Mouse (Mus musculus) right cerebral cortex, postnatal 14 days (tissue): Measurements from ENCODE around the gene Dpp6.

Experiments used
- DNase-seq: peaks from one replicate; pipeline ENCODE4 v3.0.0; 2022

Gene Dpp6

DNA sequence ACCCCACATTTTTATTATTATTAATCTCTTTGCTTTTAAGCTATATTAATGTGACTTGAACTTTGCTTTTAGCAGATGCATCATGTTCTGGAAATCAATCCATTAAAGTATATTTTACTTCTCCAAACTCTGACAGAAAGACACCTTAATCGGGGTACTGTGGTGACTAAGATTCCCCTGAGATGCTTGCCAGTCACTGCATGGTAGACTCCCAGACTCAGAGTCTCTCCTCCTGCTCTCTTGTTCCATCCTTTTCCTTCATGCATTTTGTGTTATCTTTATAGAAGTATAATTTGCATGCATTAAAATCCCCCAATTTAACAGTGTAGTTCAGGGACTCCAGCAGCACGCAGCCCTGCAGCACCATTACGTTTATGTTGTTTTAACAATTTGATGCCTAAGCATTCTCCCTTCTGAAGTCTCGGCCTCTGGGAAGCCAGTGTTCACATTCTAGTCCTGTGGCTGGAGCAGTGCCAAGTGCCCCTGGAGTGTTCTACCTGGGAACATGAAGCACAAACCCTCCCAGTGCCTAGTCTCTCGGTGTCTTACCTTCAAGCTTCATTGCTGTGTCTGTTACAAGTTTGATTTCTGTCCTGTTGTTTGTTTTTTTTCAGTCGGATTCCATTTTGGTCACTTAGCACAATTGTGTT is 153.1 kb downstream of the Dpp6 start:
- no peak for DNase-seq

DNA sequence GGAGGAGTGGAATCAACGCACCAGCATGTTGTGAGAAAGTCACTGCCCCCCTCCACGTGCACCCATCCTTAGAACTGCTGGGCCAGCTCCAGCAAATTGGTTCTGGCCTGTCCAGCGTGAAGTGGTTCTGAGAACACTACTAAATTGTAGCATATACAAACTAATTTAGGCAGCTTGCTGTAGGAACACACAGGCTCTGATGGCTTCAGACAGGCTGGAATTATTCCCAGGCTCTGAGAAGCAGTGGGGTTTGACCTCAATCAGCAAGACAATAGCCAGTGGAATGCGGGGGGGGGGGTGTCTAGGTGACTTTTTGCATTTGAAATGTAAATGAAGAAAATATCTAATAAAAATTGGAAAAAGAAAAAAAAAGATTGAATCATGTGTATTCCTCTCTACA is 156.2 kb downstream of the Dpp6 start:
- DNase-seq = no peak

DNA sequence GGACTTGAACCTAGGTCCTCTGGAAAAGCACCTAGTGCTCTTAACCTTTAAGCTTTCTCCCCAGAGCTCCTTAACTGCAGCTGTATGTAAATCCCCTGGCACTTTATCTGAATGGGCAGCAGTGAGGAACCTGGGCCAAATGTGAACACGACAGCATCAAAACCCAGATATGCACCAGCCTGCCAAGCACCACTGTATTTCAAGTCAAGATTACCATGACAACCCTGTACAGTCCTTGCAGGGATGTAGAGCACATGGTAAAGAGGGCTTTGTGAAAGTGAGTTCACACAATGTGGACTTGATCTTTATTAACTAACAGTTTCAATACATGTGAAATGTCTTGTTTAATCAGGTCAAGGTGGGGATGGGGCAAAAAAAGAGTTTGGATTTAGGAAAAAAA is 162.3 kb downstream of the Dpp6 start:
- no peak for DNase-seq

DNA sequence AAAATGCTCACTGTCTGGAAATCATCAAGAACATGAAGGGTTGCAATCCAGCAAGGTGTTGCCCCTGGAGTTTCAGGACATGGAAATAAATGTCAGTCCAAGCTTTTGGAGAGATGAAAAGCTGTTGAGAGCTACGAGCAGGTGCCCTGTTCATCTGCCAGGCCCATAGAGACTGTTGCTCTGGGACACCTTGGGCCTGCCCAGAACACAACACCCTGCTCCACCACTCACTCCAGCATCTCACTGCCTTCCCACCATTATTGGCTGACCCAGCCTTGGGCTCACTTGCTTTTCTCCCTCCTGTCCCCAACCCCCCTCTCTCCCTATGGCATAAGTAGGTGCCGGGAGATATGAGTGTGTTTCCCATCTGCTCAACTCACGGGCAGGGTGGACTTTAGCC is 162.8 kb downstream of the Dpp6 start:
- DNase-seq = no peak

DNA sequence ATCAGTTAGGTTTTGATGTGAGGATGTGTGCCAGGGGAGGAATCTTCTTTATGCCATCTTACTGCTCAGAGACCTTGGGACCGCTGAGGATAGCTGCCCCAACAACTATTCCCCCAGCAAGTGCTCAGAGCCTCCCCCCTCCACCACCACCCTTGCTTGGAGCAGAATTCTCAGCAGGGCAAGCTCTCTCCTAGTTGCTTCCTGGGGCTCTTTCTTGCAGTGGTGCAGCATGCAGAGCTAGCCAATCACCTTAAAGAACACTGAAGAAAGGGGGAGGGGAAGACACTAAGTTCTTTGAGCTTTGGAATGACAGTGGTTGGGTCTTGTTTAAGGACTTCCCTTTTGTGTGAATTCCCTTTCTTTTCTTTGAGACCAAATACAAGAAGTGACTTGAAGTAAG is 168.1 kb downstream of the Dpp6 start:
- no peak for DNase-seq

DNA sequence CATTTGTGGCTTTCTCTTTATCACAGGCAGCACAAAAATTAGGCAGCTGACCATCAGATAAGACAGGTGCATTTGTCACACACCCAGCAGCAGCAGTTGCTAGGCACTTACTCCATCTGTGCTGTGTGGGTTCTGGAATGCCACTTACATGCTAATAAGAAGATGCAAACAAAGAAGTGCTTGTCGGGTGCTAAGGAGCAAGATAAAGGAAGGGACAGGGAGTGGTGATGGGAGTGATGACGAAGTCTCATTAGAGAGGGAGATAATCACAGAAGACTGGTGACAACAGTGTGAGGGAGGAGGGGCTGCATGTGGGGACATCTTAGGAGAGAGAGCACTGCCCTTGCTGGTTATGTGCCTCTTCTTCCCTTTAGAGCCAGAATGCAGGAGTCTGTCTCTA is 174.6 kb downstream of the Dpp6 start:
- DNase-seq = no peak

DNA sequence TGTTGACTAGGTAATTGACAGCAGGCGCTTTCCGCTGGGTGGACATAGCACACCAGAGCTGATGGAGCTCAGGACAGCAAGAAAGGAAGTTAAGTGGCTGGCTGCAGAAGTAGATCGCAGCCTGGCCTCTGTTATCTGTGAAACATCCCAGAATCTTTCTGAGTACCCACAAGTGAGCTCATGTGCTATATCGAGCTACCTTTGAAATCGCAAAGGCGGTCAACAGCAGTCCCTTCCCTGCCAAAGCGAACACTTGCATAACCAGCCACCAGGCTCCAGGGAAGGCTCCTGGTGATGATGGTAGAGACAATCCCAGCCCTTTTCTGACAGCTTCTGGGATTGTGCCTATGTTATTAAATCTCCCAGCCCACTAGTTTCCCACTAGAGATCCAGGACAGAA is 186.5 kb downstream of the Dpp6 start:
- no peak for DNase-seq

DNA sequence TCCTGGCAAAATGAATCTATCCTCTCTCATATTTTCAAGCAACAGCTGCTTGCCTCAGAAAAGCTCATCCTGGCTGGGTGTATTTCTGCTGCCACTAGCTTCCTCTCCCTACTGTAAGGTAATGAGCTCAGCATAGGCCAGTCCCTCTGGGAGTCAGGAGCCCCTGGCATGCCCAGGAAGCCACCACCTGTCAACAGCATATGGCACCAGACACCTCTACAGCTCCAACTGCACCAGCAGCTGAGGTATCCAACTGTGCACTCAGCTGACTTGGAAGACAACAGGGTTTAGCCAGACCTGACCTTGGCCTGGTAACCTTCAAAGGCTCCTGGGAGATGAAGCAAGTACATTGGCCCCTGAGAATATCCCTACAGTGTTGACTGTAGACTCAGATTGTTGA is 192.2 kb downstream of the Dpp6 start:
- no peak for DNase-seq

DNA sequence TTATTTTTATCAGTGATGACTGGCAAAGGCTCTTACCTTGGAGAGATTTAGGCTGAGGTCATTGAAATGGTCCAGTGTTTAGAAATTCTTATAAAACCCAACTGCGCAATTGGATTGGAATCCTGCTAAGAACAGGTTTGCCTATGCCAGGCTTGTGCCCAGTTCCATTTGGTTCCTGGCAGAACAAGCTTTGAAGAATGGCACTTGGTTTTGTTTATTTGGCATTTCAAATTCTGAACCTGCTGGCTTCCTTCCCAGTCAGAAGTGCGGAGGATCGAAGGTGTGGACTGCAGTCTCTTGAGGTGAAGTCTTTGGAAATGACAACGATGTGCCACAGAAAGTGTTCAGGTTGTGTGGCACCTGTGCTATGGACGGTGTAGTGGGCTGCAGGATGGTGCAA is 193.6 kb downstream of the Dpp6 start:
- DNase-seq = no peak

DNA sequence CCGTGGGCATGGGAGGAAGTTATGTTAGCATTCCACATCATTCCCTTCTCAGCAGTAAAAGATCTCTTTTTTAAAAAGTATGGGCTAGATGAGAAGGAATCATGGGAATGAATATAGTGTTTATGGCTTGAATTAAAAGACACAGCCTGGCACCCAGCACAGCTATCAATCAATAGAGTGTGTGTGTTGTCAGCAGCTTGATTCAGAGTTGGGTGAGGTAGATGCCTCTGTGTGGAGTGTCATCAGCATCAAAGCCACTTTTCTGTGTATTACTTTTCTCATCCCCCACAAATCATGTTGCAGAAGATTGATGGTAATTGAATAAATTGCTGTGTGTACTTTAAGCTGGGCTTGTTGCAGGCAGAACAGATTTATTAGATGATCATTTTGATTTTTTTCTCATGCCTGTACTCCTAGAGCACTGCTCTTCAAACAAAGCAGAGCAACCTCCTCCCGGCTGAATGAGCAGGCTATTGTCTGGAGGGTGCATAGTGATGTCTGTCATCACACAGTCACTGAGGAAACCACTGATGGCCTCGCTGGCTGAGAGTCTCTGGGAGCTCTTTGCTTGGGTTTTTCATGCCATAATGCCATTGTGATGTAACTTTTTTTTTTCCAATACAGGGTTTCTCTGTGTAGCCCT is 201.4 kb downstream of the Dpp6 start:
- DNase-seq = no peak

DNA sequence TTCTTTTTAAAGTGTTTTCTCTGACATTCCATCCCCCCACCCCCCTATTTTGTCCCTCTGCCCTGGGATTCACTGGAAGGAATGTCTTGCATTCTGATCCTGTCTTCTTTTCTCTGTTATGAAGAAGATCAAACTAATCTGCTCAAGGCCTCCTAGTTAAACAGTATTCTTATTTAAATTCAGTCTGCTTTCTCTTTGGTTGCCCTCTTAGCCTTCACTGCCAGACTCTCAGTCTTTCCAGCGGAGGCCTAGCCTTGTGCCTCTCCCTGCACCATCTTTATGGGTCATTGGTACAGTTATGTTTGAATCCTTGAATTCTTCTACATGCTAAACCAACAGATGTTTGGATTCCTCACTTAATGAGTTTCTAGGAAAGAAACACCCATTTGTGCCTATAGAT is 211.6 kb downstream of the Dpp6 start:
- no peak for DNase-seq

DNA sequence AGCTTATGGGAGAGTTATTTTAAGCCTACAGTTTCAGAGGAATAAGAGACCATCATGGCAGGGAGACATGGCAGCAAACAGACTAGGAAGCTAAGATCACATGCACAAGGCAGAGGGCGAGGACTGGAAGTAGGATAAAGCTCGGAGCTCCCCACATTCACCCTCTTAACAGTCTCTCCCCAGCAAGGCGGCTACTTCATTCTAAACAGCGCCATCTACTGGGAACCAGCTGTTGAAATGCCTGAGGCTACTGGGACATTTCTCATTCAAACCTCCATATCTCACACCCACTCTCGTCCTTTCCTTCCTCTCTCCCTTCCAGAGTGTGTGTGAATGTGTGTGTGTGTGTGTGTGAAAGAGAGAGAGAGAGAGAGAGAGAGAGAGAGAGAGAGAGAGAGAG is 212.8 kb downstream of the Dpp6 start:
- DNase-seq = no peak

DNA sequence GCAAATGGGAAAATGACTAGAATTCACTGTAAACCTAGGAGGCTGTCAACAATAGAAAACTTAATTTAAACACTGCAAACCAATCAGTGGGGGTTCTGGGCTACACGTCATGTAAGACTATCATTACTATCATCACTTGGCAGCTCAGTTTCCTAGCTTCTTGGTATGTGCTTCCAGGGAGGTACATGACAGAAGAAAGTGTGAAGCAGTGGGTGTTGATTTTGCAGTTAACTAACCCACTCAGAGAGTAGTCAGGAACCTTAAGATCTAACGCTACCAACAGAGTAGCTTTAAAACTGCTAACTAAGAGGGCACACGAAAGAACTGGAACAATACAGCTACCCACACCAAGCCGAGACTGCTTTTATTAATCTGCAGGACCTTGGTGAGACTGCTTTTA is 217.9 kb downstream of the Dpp6 start:
- no peak for DNase-seq

DNA sequence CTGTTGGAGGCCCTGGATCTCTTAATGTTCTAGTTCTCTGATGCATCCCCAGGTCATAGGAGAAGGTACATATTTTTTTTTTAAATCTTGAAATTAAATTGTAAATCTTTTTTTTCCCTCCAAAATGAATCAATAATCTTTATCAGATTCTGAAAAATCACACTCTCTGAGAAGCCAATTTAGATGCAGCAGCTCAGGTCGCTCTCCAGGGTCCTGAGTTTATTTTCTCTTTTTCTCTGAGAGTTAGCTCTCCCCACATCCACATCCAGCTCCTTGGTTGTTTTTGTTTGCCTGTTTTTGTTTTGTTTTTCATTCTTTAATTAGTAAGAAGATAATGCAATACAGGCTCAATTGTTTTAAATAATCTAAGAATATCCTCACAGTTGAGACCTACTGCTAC is 218.3 kb downstream of the Dpp6 start:
- DNase-seq = no peak

DNA sequence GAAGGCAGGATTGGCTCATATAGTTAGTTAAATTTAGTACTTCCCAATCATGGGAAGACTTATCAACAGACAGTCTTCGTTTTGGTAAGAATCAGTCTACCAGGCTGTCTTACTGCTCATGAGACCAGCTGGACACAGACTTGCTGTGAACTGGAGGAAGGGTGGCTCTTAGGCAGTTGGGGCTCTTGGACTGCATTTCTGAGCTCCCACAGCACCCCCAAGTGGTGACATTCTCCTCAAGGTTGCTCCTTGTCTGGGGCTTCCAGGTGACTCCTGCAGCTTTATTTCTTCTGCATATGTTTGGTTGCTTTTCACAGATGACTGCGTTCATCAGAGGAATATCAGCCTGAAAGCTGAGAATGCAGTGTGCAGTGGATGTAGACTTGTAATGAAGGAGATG is 218.9 kb downstream of the Dpp6 start:
- peak; percentile 53 for DNase-seq

DNA sequence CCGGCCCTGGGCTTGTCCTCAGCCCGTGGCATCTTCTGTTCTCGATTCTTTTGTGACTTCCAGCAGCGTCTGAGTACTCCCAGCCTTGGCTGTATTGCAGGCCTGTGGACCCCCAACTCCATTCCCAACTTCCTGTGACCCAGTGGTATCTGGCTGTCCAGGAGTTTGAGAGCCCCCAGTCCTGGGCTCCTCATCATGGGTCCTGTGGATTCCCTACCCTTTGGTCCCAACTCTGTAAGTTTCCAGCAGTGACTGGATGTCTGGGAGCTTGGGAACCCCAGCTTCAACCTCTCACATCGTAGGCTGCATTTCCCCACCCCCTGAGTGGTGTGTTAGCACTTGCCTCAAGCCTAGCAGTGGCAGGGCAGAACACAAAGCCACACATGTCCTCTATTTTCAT is 220.8 kb downstream of the Dpp6 start:
- no peak for DNase-seq

DNA sequence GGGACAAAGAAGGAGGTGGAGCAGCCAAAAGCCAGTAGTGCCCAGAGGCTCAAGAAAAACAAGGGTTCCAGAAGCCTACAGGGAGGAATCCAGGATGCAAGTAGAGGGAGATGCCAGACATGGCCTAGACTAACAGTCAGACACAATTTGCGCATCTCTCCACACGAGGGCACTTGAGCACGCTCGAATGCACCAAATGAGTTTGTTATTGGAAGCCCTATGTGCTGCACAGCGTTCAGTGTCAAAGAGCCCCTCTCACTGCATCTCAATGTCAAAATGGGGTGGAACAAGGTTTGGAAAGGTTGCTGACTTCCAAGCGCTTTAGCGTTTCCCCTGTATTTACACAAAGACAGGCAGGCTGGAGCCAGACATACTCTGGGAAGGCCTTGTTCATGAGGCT is 231.2 kb downstream of the Dpp6 start:
- peak; percentile 71 for DNase-seq

DNA sequence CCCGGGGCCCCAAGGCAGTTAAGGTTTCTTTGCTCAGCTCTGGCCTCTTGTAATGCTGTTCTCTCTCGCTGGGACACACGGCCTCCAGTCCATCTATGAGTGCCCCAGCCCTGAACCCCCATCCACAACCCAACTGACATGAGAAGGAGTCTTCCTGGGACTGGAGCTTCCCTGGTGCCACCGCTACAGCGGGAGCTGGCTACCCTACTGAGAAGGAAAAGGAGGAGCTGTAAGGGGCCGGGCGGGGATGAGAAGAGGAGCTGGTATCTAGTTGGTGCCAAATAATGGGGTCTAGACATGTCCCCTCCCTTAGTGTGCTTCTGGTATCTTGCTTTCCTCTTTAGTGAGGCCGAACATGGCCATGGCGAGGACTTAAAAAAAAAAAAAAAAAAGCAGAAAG is 231.9 kb downstream of the Dpp6 start:
- DNase-seq = peak; percentile 21

DNA sequence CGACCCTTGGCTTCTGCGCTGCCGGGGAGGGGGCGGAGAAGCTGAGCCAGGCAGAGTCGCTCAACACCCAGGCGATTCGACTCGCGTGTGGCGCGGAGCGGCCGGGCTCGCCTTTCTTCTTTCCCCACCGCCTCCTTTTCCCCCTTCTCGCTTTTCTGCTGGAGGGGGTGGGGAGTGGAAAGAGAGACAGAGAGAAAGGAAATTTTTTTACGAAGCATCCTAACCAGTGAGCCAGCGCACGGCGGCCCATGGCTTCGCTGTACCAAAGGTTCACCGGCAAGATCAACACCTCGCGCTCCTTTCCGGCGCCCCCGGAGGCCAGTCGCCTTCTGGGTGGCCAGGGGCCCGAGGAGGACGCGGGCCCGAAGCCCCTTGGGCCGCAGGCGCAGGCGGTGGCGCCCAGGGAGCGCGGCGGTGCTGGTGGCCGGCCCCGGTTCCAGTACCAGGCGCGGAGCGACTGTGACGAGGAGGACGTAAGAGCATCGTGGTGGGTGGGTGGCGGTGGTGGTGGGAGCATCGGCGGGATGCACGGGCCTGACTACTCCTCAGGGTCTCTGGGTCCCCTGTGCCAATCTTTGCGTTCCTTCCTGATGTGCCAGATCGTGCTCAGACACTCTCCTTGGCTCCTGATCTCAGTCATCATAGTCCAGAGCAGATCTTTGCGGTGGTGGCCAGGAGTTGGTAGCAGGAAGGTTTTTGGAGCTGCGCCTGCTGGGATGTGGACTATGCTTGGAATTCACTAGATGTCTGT is 232.5 kb downstream of the Dpp6 start:
- DNase-seq = peak; percentile 52

DNA sequence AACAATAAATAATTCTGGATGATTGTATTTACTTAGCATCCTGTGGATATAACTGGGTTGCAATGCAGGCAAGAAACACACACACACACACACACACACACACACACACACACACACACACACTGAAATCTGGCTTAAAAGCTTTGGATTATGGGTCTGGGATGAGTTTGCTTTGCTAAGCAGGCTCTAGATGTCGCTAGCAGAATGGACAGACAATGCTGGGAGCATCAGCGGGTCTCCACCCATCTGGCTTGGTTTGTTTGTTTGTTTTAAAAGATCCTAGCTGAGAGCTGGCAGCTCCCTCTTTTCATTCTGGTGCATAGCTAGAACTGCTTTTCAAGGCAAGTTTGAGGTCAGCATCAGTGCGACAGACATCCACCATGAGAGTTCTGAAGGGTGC is 234.2 kb downstream of the Dpp6 start:
- DNase-seq = peak; percentile 29

DNA sequence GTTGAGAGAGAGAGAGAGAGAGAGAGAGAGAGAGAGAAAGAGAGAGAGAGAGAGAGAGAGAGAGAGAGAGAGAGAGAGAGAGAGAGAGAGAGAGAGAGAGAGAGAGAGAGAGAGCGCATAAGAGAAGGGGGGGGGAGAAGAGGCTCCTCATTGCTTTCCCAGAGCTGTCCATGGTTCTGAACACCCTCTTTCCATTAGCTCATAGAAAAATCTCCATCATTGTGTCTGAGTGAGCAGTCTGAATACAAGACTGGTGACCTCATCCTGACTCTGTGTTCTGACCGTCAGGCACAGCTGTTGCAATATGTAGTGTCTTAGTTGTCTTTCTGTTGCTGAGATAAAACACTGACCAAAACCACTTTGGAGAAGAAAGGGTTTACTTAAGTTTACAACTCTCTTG is 235.4 kb downstream of the Dpp6 start:
- no peak for DNase-seq

DNA sequence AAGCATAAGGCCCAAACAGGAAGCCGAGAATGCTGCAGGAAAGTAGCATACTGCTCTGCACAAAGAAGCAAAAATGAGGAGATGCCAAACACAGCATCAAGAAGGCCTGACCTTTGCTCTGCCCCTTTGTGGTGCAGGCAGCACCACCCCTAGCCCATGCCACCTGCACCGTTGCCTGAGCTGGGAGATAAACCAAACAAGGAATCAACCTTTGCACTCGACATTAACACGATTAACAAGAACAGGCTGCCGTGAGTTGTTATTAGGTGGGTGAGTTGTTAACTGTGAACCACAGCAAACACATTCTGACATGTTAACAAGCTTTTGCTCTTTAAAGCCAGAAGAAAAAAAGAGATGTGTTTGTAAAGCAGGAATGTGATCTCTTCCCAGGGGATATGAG is 239.4 kb downstream of the Dpp6 start:
- no peak for DNase-seq

DNA sequence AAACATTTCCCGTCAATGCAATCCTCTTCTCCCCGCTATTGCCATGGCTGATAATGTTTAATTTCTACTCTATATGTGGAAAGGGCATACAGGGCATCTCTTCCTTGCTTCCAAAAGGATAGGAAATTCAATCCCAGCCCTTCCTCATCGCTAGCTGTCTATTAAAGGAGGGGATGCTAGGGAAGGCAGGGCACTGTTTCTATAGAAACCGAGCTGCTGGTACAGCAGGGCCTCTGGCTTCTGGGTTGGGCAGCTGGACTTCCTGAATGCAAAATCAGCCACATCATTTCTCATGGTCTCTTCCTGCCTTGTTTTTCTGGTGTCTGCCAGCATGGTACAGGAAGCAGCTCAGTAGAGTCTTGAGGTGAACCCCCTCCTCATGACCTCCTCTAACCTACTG is 243.1 kb downstream of the Dpp6 start:
- DNase-seq = no peak

DNA sequence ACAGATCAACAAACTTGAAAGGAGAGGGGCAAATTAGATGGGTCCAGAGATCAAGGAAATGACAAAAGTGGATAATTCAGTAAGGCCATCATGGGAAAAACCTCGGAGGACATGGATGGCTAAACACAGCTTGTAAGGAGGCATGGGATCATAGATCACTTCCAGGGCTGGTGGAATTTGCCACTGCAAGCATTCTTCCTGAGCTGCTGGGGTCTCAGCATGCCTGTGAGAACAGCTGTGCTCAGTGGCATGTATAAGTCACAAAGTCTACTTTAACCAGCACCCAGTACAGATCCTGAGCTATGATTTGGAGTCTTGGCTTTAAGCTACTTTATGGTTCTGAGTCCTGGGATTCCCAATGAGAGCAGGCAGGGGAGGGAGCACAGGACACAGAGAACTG is 246.9 kb downstream of the Dpp6 start:
- DNase-seq = no peak

DNA sequence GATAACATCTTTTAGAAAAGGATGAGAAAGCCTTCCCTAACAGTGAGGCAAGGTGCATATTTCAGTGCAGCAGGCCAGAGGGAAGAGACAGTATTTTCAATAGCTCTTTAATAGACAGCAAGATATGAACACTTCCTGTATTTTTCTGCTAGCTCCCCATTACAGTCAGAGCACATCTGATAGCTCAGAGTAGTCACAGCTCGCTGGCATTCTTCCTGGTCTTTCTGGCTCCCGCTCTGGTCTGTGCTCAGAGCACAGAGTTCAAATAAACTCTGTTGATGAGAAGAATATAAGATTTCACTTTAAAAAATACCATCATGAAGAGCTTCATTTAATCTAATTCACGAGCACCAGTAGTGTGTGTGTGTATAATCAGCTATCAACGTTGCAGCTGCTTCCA is 249.8 kb downstream of the Dpp6 start:
- DNase-seq = no peak
